Mouse (Mus musculus) embryonic fibroblast, embryonic 13.5 days (primary cell): ENCODE measurements around the gene 1110051M20Rik.

Experiments
- CTCF ChIP-seq: IDR thresholded peaks from 2 replicates; pipeline ENCODE4 v1.5.1; 2011; ENCODE audit warnings: mild to moderate bottlenecking, control low read depth, low read length, moderate library complexity, borderline replicate concordance; ENCODE audit not compliant: insufficient read depth
- POLR2A ChIP-seq: IDR thresholded peaks from 2 replicates; pipeline ENCODE4 v1.6.1; 2011; ENCODE audit warnings: low read depth, mild to moderate bottlenecking, control low read depth, low read length, moderate library complexity

DNA sequence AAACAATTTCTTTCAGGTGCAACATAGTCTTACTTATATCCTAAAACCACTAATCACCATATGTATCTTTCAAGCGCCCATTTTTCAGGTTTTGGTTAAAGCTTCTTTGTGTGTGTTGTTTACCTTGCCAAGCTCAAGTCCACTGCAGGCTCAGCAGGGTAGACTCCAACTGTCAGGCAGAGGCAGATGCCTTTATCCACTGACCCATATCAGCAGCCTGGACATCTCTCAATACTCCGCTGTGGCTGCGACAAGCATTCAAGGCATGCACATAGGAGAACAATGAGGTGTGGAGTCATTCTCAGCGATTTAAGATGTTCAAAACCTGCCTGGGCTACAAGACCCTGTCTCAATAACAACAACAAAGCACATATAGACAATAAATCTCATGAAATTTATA is 50.4 kb downstream of the 1110051M20Rik start:
- TF ChIP-seq CTCF (no peak), POLR2A (no peak)
